Mouse (Mus musculus): ENCODE measurements at regions not wholly inside any gene's neighbourhood (a gene's known extent, or its start where the extent isn't known, plus 50 kb on each side); places are given as distances from the start of the nearest gene placed in this dataset.

- no peak for DNase-seq (ENCODE audit: low spot score in 2 of 2)
- intact Hi-C loops (cut with DNase I) = no loop called here
Observed at GRCm38 (mm10) chr15:56604266-56604665, 873.2 kb downstream of the Slc22a22 start.

- intact Hi-C loops (cut with DNase I) = no loop called here
- no peak for DNase-seq (ENCODE audit: low spot score in 2 of 2)
Observed at GRCm38 (mm10) chr15:56592656-56593055, 884.8 kb downstream of the Slc22a22 start.

- intact Hi-C loops (cut with DNase I) = no loop called here
Observed at GRCm38 (mm10) chr15:56580745-56581515, 896.5 kb downstream of the Slc22a22 start.

GRCm38 (mm10) chr15:56563192-56563591 is 914.2 kb downstream of the Slc22a22 start:
- DNase-seq (ENCODE audit: low spot score in 2 of 2) = no peak
- intact Hi-C loops (cut with DNase I) = no loop called here

More at GRCm38 (mm10) chr15:56580745-56581515, 896.5 kb downstream of the Slc22a22 start:
- DNase-seq (ENCODE audit: low spot score in 2 of 2) = no peak

DNA sequence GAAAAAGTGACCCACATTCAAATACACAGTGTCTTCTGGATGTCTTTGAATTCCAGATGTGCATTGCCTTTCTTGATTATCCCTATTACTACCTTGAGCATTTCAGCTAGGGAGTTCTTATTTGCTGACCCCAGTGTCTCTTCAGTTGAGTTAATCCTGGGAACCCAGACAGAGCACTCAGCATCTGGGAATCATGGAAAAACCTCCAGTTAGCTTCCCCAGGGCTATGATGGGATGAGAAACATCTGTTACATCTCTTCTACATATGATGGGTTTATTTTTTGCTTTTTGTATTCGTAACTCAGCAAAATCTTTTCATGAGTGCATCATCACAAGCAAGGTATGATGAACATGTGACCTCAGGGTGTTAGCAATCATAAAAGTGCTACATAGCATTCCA is 914.6 kb downstream of the Slc22a22 start:
- no peak for DNase-seq (ENCODE audit: low spot score in 2 of 2)
- intact Hi-C loops (cut with DNase I) = no loop called here

- DNase-seq (ENCODE audit: low spot score in 2 of 2) = no peak
- intact Hi-C loops (cut with DNase I) = no loop called here
Observed at GRCm38 (mm10) chr15:56562143-56562542, 915.3 kb downstream of the Slc22a22 start.

- DNase-seq (ENCODE audit: low spot score in 2 of 2) = no peak
- intact Hi-C loops (cut with DNase I) = no loop called here
Observed at GRCm38 (mm10) chr15:56554386-56554785, 923.0 kb downstream of the Slc22a22 start.

DNA sequence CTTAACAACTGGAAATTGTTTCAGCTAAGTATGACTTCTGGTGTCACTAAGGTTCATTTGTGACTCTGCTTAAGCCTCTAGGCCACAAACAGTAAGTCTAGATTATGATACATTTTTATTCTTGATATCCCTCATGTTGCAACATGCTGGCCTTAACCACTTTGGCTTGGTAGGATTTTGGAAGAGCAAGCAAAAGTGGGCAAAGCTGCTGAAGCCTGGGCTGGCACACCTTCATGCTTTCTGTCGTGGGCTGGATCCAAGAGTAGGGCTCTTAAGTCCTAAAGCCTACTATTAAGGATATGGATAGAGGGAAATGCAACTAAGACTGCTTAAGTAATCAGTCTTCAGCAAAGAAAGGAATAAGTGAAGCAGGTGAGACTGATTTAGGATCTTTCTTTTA is 923.6 kb downstream of the Slc22a22 start:
- no peak for DNase-seq (ENCODE audit: low spot score in 2 of 2)
- intact Hi-C loops (cut with DNase I) = no loop called here

- intact Hi-C loops (cut with DNase I) = no loop called here
Observed at GRCm38 (mm10) chr15:56531529-56531928, 945.9 kb downstream of the Slc22a22 start.

GRCm38 (mm10) chr15:56518379-56518778 is 959.0 kb downstream of the Slc22a22 start:
- intact Hi-C loops (cut with DNase I) = no loop called here
- no peak for DNase-seq (ENCODE audit: low spot score in 2 of 2)

More at GRCm38 (mm10) chr15:56531529-56531928, 945.9 kb downstream of the Slc22a22 start:
- DNase-seq (ENCODE audit: low spot score in 2 of 2) = no peak

GRCm38 (mm10) chr15:56516095-56516494 is 961.3 kb downstream of the Slc22a22 start:
- intact Hi-C loops (cut with DNase I) = no loop called here
- no peak for DNase-seq (ENCODE audit: low spot score in 2 of 2)

DNA sequence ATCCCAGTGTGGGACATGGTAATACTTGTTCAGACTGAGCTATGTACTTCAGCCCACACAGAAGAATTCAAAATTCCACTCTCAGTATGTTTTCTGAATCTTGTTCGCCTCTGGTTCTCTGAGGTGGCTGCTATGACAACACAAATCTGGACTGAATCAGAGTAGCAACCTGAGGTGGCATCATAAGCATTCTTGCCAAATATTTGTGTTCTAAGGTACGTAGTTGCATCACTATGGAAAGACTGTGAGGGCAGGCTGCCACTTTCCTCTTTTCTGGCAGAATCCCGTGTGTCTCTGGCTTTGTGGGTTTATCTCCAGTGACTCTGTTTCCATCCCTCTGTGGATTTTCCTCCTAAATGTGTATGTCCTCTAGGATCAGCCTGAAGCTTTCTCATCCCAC is 978.7 kb downstream of the Slc22a22 start:
- intact Hi-C loops (cut with DNase I) = no loop called here
- no peak for DNase-seq (ENCODE audit: low spot score in 2 of 2)

DNA sequence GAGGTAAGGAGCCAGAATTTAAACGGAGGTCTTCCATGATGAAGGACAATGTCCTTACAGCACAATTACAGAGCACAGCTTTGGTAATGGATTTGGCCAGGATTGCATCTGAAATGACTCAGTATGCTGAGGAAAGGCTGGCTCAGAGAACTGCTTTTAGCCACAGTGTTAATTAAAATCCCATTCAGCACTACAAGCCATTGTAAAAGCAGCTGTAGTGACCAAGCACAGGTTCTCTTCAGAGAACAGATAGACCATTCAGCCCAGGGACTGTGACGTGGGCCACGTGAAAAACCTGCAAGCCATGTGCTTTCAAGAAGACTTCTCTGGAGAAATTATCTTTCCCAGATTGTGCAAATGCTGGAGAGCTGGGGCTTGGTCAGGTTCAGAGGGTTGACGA is 979.7 kb downstream of the Slc22a22 start:
- DNase-seq (ENCODE audit: low spot score in 2 of 2) = no peak
- intact Hi-C loops (cut with DNase I) = no loop called here

DNA sequence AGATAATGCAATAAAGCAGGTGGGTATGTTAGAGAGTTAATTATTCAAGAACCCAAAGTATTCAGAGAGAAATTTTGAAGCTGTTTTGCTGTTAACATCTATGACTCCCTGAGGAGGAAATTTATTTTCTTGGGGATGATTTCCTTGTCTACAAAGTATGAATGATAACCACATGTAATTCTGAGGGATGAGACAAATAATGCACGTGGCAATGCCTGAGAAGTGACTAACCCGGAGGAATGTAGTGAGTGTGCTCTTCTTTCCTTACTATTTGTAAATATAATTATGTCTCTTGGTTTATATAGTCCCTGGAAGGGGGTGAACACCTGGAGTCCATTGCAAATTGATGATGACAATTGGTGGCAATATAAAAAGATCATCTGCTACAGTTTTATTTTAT is 981.1 kb downstream of the Slc22a22 start:
- intact Hi-C loops (cut with DNase I) = no loop called here
- DNase-seq (ENCODE audit: low spot score in 2 of 2) = no peak

DNA sequence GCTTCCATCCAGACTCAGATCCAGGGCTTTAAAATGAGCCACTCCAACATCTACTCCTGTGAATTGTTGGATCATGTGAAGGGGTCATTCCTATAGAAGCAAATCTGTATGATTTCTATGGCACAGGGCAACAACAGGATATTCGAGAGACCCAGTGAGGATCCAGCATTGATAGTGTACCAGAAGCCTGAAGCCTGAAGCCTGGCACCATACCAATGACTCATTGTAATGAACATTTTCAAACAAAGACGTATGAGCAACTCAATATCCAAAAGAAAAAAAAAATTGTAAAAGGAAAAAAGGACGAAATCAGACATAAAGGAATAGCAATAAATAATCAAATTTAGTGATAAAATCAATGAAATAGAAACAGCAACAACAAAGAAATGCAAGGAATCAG is 991.5 kb downstream of the Slc22a22 start:
- DNase-seq (ENCODE audit: low spot score in 2 of 2) = no peak
- intact Hi-C loops (cut with DNase I) = no loop called here

GRCm38 (mm10) chr15:56484693-56485092 is 992.7 kb downstream of the Slc22a22 start:
- intact Hi-C loops (cut with DNase I) = no loop called here
- no peak for DNase-seq (ENCODE audit: low spot score in 2 of 2)

DNA sequence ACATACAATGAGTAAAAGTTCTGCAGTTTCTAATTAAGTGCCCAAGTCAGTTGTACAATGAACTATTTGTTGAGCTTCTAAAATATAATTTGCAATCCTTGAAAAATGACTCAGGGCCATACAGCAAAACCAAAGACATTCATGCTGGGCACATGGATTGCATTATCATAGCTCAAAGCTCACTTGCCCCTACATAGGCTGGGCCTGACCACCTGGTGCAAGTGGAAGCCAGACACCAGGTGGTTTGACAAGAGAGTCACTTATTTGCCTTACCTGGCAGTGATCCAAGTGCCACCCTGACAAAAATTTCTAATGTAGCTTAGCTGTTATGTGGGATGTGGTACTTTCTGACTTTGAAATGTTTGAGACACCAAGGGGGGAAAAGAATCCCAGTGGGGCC is 997.7 kb downstream of the Slc22a22 start:
- intact Hi-C loops (cut with DNase I) = no loop called here
- DNase-seq (ENCODE audit: low spot score in 2 of 2) = no peak

DNA sequence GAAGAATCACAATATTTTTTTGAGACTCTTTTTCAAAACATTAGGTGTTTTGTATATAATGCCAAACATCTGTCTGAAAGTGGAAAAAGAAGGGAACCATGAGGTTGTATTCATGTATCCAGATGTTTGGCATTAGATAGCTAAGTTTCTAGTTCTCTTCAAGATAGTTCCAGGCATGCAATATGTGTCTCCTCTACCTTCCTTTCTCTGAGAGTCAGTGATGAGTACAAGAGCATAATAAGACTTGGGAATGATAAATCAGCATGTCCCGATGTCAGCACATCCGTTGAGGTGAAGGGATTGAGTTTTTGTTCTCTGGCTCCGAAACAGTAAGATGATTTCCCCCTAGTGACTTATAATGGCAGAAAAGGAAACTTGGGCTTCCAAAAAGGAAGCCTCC is 998.4 kb downstream of the Slc22a22 start:
- DNase-seq (ENCODE audit: low spot score in 2 of 2) = no peak
- intact Hi-C loops (cut with DNase I) = no loop called here

GRCm38 (mm10) chr15:56473679-56474078 is 1003.7 kb downstream of the Slc22a22 start:
- DNase-seq (ENCODE audit: low spot score in 2 of 2) = no peak
- intact Hi-C loops (cut with DNase I) = no loop called here

DNA sequence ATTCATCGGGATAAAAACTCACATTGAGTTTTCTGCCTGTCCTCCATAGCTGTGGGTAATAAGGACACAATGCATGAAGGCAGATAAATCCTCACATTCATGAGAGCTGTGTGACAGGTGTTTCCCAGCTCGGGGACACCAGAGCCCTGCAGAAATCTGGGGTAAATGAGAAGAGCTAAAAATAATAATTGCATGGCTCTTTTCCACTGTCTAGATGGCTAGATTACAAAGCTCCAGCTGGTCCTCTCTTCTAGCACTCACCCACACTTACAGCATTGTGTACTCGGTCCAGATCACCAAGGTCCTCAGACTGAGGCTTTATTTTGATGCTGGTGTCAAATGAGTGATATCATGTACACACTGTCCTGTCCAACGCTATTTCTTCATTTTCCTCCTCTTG is 1025.5 kb downstream of the Slc22a22 start:
- DNase-seq (ENCODE audit: low spot score in 2 of 2) = peak; percentile 4 to 36

DNA sequence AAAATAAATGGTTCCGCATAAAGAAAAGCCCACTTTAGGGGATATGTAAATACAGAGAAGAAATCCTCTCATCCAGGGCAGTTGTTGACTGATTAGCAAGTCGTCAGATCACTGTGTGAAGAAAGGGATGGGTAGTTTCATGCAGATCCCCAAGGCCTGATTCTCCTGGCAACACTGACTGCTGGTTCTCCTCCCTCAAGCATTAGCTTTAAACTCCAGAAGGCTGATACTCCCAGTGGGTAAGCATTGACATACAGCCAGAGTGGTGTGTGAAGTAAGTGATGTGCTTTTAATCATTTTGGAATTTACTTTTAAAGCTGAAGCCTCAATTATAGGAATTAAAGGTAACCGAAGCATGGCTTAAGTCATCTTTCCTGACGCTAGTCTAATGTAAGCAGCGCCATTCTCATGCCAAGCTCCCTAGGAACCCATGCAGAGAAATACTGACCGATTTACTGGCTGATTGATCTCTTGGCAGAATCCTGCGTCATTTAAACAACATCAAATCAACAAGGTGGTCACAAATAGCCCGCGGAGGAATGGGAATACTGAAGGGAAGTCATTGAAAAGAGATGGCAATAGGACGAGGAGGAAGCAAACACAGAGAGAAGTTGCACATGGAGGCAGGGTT is 1029.3 kb downstream of the Slc22a22 start:
- intact Hi-C loops (cut with DNase I) = no loop called here
- no peak for DNase-seq (ENCODE audit: low spot score in 2 of 2)

More for the DNA sequence above, 1025.5 kb downstream of the Slc22a22 start:
- intact Hi-C loops (cut with DNase I) = no loop called here
